Mouse (Mus musculus) limb, embryonic 12.5 days (tissue): ENCODE data around the gene Eva1c. TPM values are rescaled to one million over a fixed set of nuclear protein-coding genes. Genes with fewer than 3 reads are reported as not detected.

Source experiments
- ATAC-seq: fragments of 200-750 bp; cut with Nextera tagmentation; 2 replicates; pipeline ENCODE4 v1.8.0; 2017; ENCODE audit warnings: low read depth, moderate TSS enrichment; ENCODE audit not compliant: insufficient number of reproducible peaks, insufficient read depth, low FRiP score, low TSS enrichment
- H3K27ac ChIP-seq: fragments of 300-500 bp; sonication (generic); 2 replicates; pipeline ENCODE4 v1.5.1; 2016; ENCODE audit warnings: mild to moderate bottlenecking, moderate library complexity
- H3K27me3 ChIP-seq: fragments of 300-500 bp; sonication (generic); 2 replicates; pipeline ENCODE4 v1.6.1; 2016; ENCODE audit warnings: mild to moderate bottlenecking, moderate library complexity
- H3K36me3 ChIP-seq: fragments of 300-500 bp; sonication (generic); 2 replicates; pipeline ENCODE4 v1.6.1; 2016; ENCODE audit warnings: mild to moderate bottlenecking, moderate library complexity
- H3K4me1 ChIP-seq: fragments of 300-500 bp; sonication (generic); replicated peaks from 2 replicates; pipeline ENCODE4 v1.6.1; 2016
- H3K4me2 ChIP-seq: fragments of 300-500 bp; sonication (generic); 2 replicates; pipeline ENCODE4 v1.6.1; 2016; ENCODE audit warnings: mild to moderate bottlenecking, moderate library complexity
- H3K4me3 ChIP-seq: fragments of 300-500 bp; sonication (generic); replicated peaks from 2 replicates; pipeline ENCODE4 v1.5.1; 2016; ENCODE audit warnings: mild to moderate bottlenecking
- H3K9ac ChIP-seq: fragments of 300-500 bp; sonication (generic); replicated peaks from 2 replicates; pipeline ENCODE4 v1.6.1; 2016; ENCODE audit warnings: mild to moderate bottlenecking, moderate library complexity
- H3K9me3 ChIP-seq: fragments of 300-500 bp; sonication (generic); 2 replicates; pipeline ENCODE4 v1.6.1; 2016; ENCODE audit warnings: mild to moderate bottlenecking, moderate library complexity
- WGBS: fragments of 180-500 bp; shearing (Covaris S2); methylation state at CpG from one replicate; pipeline ENCODE4 v1.1.7; 2016; 5-methylcytosine and 5-hydroxymethylcytosine counted together
- polyA plus RNA-seq: library from polyadenylated mRNA; unstranded; fragments of >200 nt; fragmentation: Nextera tagmentation; extraction: Ambion mirVana; gene quantifications from 2 replicates; pipeline ENCODE4 v1.2.1, GENCODE M21; 2016

The Eva1c gene
- polyA plus RNA-seq, 1 experiment from 2014 or later = 2.2 TPM

GRCm38 (mm10) chr16:90801251-90801650, 25.3 kb upstream of the Eva1c start:
- Histone ChIP-seq H3K27me3 (no peaks in the 10 kb centered on the region), H3K36me3 (peaks cover 82% of the 10 kb centered on the region), H3K4me2 (no peak overlapping the region), H3K27ac (no peak overlapping the region), H3K9ac (no peak overlapping the region), H3K4me1 (no peaks in the 10 kb centered on the region), H3K4me3 (no peak overlapping the region), H3K9me3 (no peaks in the 10 kb centered on the region)
- no peak for ATAC-seq
- 90% methylated on average over 5 of the region's 5 CpGs for WGBS

DNA sequence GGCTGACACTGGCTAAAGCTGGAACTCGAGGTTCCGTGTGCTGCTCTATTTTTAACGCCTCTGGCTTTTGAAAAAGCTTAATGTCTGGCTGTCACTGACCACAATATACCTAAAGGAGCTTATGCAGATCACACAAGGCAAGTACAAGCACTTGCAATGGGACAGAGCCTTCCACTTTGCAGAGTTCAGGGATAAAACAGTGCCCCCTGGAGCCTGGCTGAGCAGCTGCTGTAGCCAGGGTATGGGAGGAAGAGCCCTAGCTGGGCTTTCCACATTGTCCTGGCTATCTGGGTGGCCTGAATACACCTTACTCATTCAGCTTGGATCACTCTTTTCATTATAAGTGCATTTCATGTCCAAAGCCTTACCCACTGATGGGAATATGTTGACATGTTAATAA, 24.6 kb upstream of the Eva1c start:
- Histone ChIP-seq H3K9ac (no peak overlapping the region), H3K4me2 (no peak overlapping the region), H3K27me3 (no peaks in the 10 kb centered on the region), H3K9me3 (no peaks in the 10 kb centered on the region), H3K4me3 (no peak overlapping the region), H3K36me3 (peaks cover 77% of the 10 kb centered on the region), H3K4me1 (no peaks in the 10 kb centered on the region), H3K27ac (no peak overlapping the region)
- no peak for ATAC-seq
- 92% methylated on average over 3 of the region's 3 CpGs for WGBS

DNA sequence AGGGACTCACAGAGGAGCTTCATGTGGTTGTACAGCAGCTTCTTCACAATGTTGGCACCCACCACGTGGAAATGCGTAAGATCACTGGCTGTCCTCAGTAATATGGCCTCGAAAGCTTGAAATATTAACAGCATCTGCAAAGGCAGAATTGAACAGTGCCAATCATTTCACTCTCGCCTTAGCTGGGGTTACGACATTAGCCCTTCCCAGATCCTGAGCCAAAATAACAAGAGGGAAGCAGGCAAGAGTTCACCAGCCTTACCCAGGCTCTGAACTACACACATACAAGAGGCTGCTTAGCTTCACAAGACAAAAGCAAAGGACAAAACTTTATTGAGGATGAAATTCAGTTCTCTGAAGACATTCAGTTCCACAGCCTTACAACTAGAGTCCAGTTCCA, 22.1 kb upstream of the Eva1c start:
- 93% methylated on average over 5 of the region's 5 CpGs for WGBS
- no peak overlapping the region for H3K9ac ChIP-seq
- H3K27me3 ChIP-seq = no peaks in the 10 kb centered on the region
- H3K36me3 ChIP-seq = peaks cover 60% of the 10 kb centered on the region
- no peaks in the 10 kb centered on the region for H3K9me3 ChIP-seq
- H3K4me2 ChIP-seq = no peak overlapping the region
- H3K4me1 ChIP-seq = peaks cover 9% of the 10 kb centered on the region
- no peak overlapping the region for H3K4me3 ChIP-seq
- no peak overlapping the region for H3K27ac ChIP-seq
- ATAC-seq = no peak

GRCm38 (mm10) chr16:90809975-90810715, 16.4 kb upstream of the Eva1c start, which contains the start of gene Urb1:
TSS of gene Urb1 (minus strand) at chr16:90810413.
- Histone ChIP-seq H3K36me3 (peaks cover 11% of the 10 kb centered on the region; the same call in 1 of the 2 replicates), H3K27ac (peak within 1 kb of the TSS; percentile 37; the same call in 1 of the 2 replicates), H3K4me1 (peaks cover 21% of the 10 kb centered on the region), H3K9ac (peak within 1 kb of the TSS; percentile 47; the same call in 1 of the 2 replicates), H3K4me3 (peak within 1 kb of the TSS; percentile 82), H3K4me2 (peak within 1 kb of the TSS; percentile 82), H3K9me3 (no peaks in the 10 kb centered on the region), H3K27me3 (no peaks in the 10 kb centered on the region)
- peak; percentile 91 for ATAC-seq
- WGBS = under 1% methylated on average over 46 of the region's 47 CpGs

GRCm38 (mm10) chr16:90810716-90811256, 15.7 kb upstream of the Eva1c start:
- Histone ChIP-seq H3K27me3 (no peaks in the 10 kb centered on the region), H3K27ac (peak overlapping the region; percentile 37; the same call in 1 of the 2 replicates), H3K4me3 (peak overlapping the region; percentile 82), H3K9me3 (no peaks in the 10 kb centered on the region), H3K36me3 (0 out of 2 replicates have a peak, but pooled peaks cover 7% of the 10 kb centered on the region), H3K4me1 (peaks cover 21% of the 10 kb centered on the region), H3K4me2 (peak overlapping the region; percentile 82), H3K9ac (0 out of 2 replicates have a peak overlapping the region, but pooled peaks have one; percentile 23)
- peak; percentile 64; the same call in 1 of the 2 replicates for ATAC-seq
- 49% methylated on average over 11 of the region's 11 CpGs for WGBS

DNA sequence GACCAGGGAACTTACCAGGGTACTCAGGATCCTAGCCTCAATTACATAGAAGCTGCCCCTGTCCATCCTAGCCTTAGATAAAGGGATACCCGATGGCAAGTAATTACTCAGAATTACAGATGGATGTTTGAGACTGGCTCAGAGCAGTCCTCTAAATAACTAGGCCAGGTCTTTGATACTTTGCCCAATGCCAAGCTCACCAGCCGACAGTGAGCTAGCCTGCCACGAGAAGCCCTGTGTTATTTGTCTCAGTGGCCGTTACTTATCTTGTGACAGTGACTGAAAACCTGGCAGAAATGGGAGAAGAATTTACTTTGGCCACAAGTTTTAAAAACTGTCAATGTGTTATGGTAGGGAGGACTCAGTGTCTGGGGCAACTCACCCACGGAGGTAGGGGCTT, 14.4 kb upstream of the Eva1c start:
- 82% methylated on average over 5 of the region's 5 CpGs for WGBS

DNA sequence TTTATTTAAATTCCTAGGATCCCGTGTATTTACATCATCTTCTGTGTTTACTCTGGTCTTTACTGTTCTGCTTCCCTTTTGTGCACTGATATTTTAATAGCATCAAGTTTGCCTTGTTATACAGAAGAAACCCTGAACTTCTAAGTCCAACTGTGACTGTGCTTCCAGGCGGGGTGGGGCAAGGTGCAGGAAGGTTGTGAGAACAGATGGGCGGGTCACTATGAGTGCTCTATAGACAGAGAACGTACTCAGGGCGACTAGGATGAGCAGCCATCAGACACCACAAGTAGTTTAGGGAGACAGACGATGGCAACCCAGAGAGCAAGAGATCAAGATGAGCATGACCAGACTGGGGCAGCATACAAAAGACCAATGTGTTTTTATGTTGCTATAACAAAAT, 6.2 kb upstream of the Eva1c start:
- no peak overlapping the region for H3K4me3 ChIP-seq
- WGBS = 80% methylated on average over 6 of the region's 6 CpGs
- no peak overlapping the region for H3K4me2 ChIP-seq
- no peak for ATAC-seq
- no peaks in the 10 kb centered on the region for H3K4me1 ChIP-seq
- H3K9me3 ChIP-seq = 0 out of 2 replicates have a peak, but pooled peaks cover 3% of the 10 kb centered on the region
- H3K27me3 ChIP-seq = no peaks in the 10 kb centered on the region; the same call in 1 of the 2 replicates
- H3K9ac ChIP-seq = no peak overlapping the region
- H3K36me3 ChIP-seq = no peaks in the 10 kb centered on the region
- no peak overlapping the region for H3K27ac ChIP-seq

More for the DNA sequence above, 14.4 kb upstream of the Eva1c start:
- no peak for ATAC-seq
- H3K27me3 ChIP-seq = no peaks in the 10 kb centered on the region
- no peak overlapping the region for H3K27ac ChIP-seq
- no peak overlapping the region for H3K9ac ChIP-seq
- no peaks in the 10 kb centered on the region for H3K9me3 ChIP-seq
- no peak overlapping the region for H3K4me2 ChIP-seq
- no peak overlapping the region for H3K4me3 ChIP-seq
- H3K4me1 ChIP-seq = peaks cover 21% of the 10 kb centered on the region
- H3K36me3 ChIP-seq = 0 out of 2 replicates have a peak, but pooled peaks cover 7% of the 10 kb centered on the region

GRCm38 (mm10) chr16:90821046-90821697, 5.3 kb upstream of the Eva1c start:
- Histone ChIP-seq H3K9ac (no peak overlapping the region), H3K4me1 (no peaks in the 10 kb centered on the region), H3K27me3 (no peaks in the 10 kb centered on the region; the same call in 1 of the 2 replicates), H3K9me3 (0 out of 2 replicates have a peak, but pooled peaks cover 3% of the 10 kb centered on the region), H3K4me2 (no peak overlapping the region), H3K4me3 (no peak overlapping the region), H3K36me3 (no peaks in the 10 kb centered on the region), H3K27ac (no peak overlapping the region)
- 91% methylated on average over 14 of the region's 14 CpGs for WGBS
- no peak for ATAC-seq

GRCm38 (mm10) chr16:90822284-90822935, 4.1 kb upstream of the Eva1c start:
- 85% methylated on average over 10 of the region's 10 CpGs for WGBS
- Histone ChIP-seq H3K27ac (no peak overlapping the region), H3K9me3 (0 out of 2 replicates have a peak, but pooled peaks cover 3% of the 10 kb centered on the region), H3K27me3 (no peaks in the 10 kb centered on the region; the same call in 1 of the 2 replicates), H3K9ac (no peak overlapping the region), H3K4me1 (no peaks in the 10 kb centered on the region), H3K36me3 (no peaks in the 10 kb centered on the region), H3K4me3 (no peak overlapping the region), H3K4me2 (no peak overlapping the region)
- ATAC-seq = no peak

GRCm38 (mm10) chr16:90822981-90823380, 3.5 kb upstream of the Eva1c start:
- ATAC-seq = no peak
- 57% methylated on average over 7 of the region's 7 CpGs for WGBS
- no peak overlapping the region for H3K27ac ChIP-seq

More at GRCm38 (mm10) chr16:90822981-90823380, 3.5 kb upstream of the Eva1c start:
- Histone ChIP-seq H3K4me2 (no peak overlapping the region), H3K36me3 (no peaks in the 10 kb centered on the region), H3K4me1 (no peaks in the 10 kb centered on the region), H3K4me3 (no peak overlapping the region), H3K9ac (no peak overlapping the region), H3K27me3 (peaks cover 6% of the 10 kb centered on the region; the same call in 1 of the 2 replicates), H3K9me3 (0 out of 2 replicates have a peak, but pooled peaks cover 3% of the 10 kb centered on the region)
